Mouse (Mus musculus) lung, postnatal 36 days (tissue): ENCODE measurements at regions not wholly inside any gene's neighbourhood (a gene's known extent, or its start where the extent isn't known, plus 50 kb on each side); places are given as distances from the start of the nearest gene placed in this dataset.

Experiments
- DNase-seq: peaks from one replicate; pipeline ENCODE4 v3.0.0; 2022; ENCODE audit warnings: mixed read lengths

- no peak for DNase-seq
Measured at GRCm38 (mm10) chr2:170675731-170676130, 55.9 kb upstream of the Dok5 start.

- DNase-seq, result no peak
Measured at GRCm38 (mm10) chr2:170673683-170674082, 57.9 kb upstream of the Dok5 start.

GRCm38 (mm10) chr2:170672789-170673188 is 58.8 kb upstream of the Dok5 start:
- no peak for DNase-seq

GRCm38 (mm10) chr2:170668960-170669359 is 62.6 kb upstream of the Dok5 start:
- DNase-seq, result no peak

- DNase-seq, result no peak
Measured at GRCm38 (mm10) chr2:170668497-170668896, 63.1 kb upstream of the Dok5 start.

GRCm38 (mm10) chr2:170662069-170662980 is 60.5 kb upstream of the 4930470P17Rik start:
- DNase-seq, result no peak

GRCm38 (mm10) chr2:170659291-170659690 is 57.5 kb upstream of the 4930470P17Rik start:
- DNase-seq, result no peak

GRCm38 (mm10) chr2:170658520-170658919 is 56.7 kb upstream of the 4930470P17Rik start:
- DNase-seq, result no peak

- no peak for DNase-seq
Measured at GRCm38 (mm10) chr2:170657821-170658221, 56.0 kb upstream of the 4930470P17Rik start.

GRCm38 (mm10) chr2:170652128-170652527 is 50.3 kb upstream of the 4930470P17Rik start:
- DNase-seq, result peak; percentile 17
